Mouse (Mus musculus) WW6 (cell line): Measurements from ENCODE around the gene Cyb561d1.
A peak's percentile ranks its signal among the peaks of the same experiment; 100 is the strongest.

Experiments used
- DNase-seq: peaks from one replicate; pipeline ENCODE4 v3.0.0-alpha.2; 2013; ENCODE audit warnings: low read depth, low spot score

Gene Cyb561d1

GRCm38 (mm10) chr3:108167499-108167898 lies 33.5 kb downstream of the Cyb561d1 start:
- no peak for DNase-seq

- no peak for DNase-seq
Measured at GRCm38 (mm10) chr3:108166486-108167211, 34.4 kb downstream of the Cyb561d1 start.

GRCm38 (mm10) chr3:108165532-108166315 lies 35.3 kb downstream of the Cyb561d1 start:
- no peak for DNase-seq

- DNase-seq = peak; percentile 42
Measured at GRCm38 (mm10) chr3:108164807-108165206, 36.2 kb downstream of the Cyb561d1 start.

- DNase-seq = no peak
Measured at GRCm38 (mm10) chr3:108164091-108164490, 36.9 kb downstream of the Cyb561d1 start.

- no peak for DNase-seq
Measured at GRCm38 (mm10) chr3:108158383-108159037, 42.5 kb downstream of the Cyb561d1 start.

GRCm38 (mm10) chr3:108154656-108155055 lies 46.4 kb downstream of the Cyb561d1 start, which contains the start of gene Gpr61:
Gene Gpr61 (minus strand): TSS chr3:108154882.
- no peak for DNase-seq

GRCm38 (mm10) chr3:108152290-108152689 lies 48.7 kb downstream of the Cyb561d1 start:
- no peak for DNase-seq

- DNase-seq = peak; percentile 56
Measured at GRCm38 (mm10) chr3:108147386-108148235, 53.4 kb downstream of the Cyb561d1 start.

- no peak for DNase-seq
Measured at GRCm38 (mm10) chr3:108146671-108147070, 54.3 kb downstream of the Cyb561d1 start.
